Mouse (Mus musculus) adrenal gland, postnatal 4 days (tissue): ENCODE measurements around the gene Atg9a. TPM values are rescaled to one million over a fixed set of nuclear protein-coding genes. Genes with fewer than 3 reads are reported as not detected.

Experiments
- microRNA-seq: library from miRNA; unstranded; fragments of <30 nt; microRNA quantifications from one replicate; pipeline ENCODE4 v1.2.0, GENCODE M21; 2021
- total RNA-seq, 2 experiments: library from RNA; stranded (reverse); gene quantifications; 2 replicates each; pipeline ENCODE4 v1.2.3; 2021

The Atg9a gene
- total RNA-seq, 2 experiments from 2014 or later, result 38.0 to 41.8 TPM

Small RNAs within 50 kb of the gene (microRNA-seq; reads per million reads assigned to microRNA genes)
- gene Gm27943, result not detected

Other genes starting within 250 kb of the Atg9a start
- gene Ihh, start 240.5 kb downstream of the Atg9a start, total RNA-seq, result under 1 TPM; 0.45 to 0.70 TPM
- gene Nhej1, start 67.0 kb downstream of the Atg9a start, total RNA-seq, result 1 to 10 TPM; 4.4 to 4.5 TPM
- 1 to 10 TPM in 1 of 2 experiments, under 1 TPM in 1; 0.56 to 1.6 TPM for gene Slc23a3, start 58.3 kb downstream of the Atg9a start, total RNA-seq
- gene Cnppd1, start 49.5 kb downstream of the Atg9a start, total RNA-seq, result 10 to 100 TPM; 52.1 to 55.4 TPM
- gene Retreg2, start 49.4 kb downstream of the Atg9a start, total RNA-seq, result 10 to 100 TPM; 90.3 to 92.2 TPM
- 10 to 100 TPM; 27.5 to 31.4 TPM for gene Zfand2b, start 23.6 kb downstream of the Atg9a start, total RNA-seq
- 10 to 100 TPM; 42.1 TPM for gene Abcb6, start 11.8 kb downstream of the Atg9a start, total RNA-seq
- gene Ankzf1, start within 50 bp of the Atg9a start, total RNA-seq, result 10 to 100 TPM; 23.0 to 27.3 TPM
- gene Glb1l, start 18.6 kb upstream of the Atg9a start, total RNA-seq, result 10 to 100 TPM; 45.2 to 67.4 TPM
- 100 to 1,000 TPM in 1 of 2 experiments, 10 to 100 TPM in 1; 96.8 to 110 TPM for gene Stk16, start 18.6 kb upstream of the Atg9a start, total RNA-seq
- 10 to 100 TPM; 46.4 to 54.4 TPM for gene Tuba4a, start 27.7 kb upstream of the Atg9a start, total RNA-seq
- gene A630095N17Rik, start 39.9 kb upstream of the Atg9a start, total RNA-seq, result not detected
- 10 to 100 TPM; 40.5 to 42.5 TPM for gene Dnajb2, start 44.2 kb upstream of the Atg9a start, total RNA-seq
- 10 to 100 TPM; 79.8 to 81.3 TPM for gene Ptprn, start 72.3 kb upstream of the Atg9a start, total RNA-seq
- gene Resp18, start 86.2 kb upstream of the Atg9a start, total RNA-seq, result 100 to 1,000 TPM; 138 to 152 TPM
- gene Dnpep, start 125.8 kb upstream of the Atg9a start, total RNA-seq, result 100 to 1,000 TPM; 106 to 113 TPM
- 10 to 100 TPM; 40.5 to 78.8 TPM for gene Des, start 168.1 kb upstream of the Atg9a start, total RNA-seq
- gene Speg, start 183.1 kb upstream of the Atg9a start, total RNA-seq, result 10 to 100 TPM; 32.4 to 33.7 TPM
- 10 to 100 TPM; 71.3 to 82.4 TPM for gene Gmppa, start 243.7 kb upstream of the Atg9a start, total RNA-seq